Mouse (Mus musculus) bone marrow, adult 2 months (tissue): ENCODE results near the gene Pfkp.

ENCODE experiments used
- CTCF ChIP-seq: fragments of 200-500 bp; IDR thresholded peaks from 2 replicates; pipeline ENCODE4 v1.5.1; 2011; ENCODE audit warnings: low read length, control low read depth; ENCODE audit not compliant: control insufficient read depth, insufficient read depth
- POLR2A ChIP-seq: fragments of 200-500 bp; IDR thresholded peaks from 2 replicates; pipeline ENCODE4 v1.6.1; 2011; ENCODE audit warnings: low read depth, mild to moderate bottlenecking, control low read depth, low read length, borderline replicate concordance; ENCODE audit not compliant: control insufficient read depth

GRCm38 (mm10) chr13:6630660-6631059, 17.9 kb downstream of the Pfkp start:
- TF ChIP-seq CTCF, result no peak
- TF ChIP-seq POLR2A, result no peak
